Mouse (Mus musculus): ENCODE results near the gene Gga3. TPM values are rescaled to one million over a fixed set of nuclear protein-coding genes. Genes with fewer than 3 reads are reported as not detected.

Gga3 gene
- total RNA-seq, 2 experiments from 2014 or later = 17.0 to 27.9 TPM

DNA sequence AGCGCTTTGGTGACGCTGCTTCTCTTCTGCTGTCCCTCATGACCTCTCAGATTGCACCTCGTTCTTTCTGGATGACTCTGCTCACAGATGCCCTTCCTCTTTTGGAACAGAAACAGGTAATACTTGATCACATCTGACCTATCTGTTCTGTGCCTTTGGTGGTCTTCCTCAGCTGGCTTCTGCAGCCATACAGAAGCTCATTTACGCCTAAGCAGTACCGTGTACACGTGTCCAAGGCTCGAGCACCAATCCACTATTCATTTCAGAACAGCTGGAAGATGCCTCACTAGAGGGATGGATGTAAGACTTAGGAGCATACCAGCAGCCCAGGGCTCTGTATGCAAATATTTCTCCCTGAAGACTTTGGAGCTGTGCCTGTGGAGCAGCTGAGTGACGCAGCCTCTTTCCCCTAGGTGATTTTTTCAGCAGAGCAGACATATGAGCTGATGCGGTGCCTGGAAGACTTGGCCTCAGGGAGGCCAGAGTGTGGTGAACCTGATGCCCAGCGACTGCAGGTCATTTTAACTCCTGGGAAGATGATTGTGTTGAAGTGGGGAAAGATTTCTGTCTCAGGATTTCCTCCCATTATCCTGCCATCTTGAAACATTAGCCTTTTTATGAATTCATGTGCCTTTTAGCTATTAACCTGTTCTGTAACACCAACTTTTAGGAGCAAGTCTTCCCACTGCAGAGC lies 20.8 kb downstream of the Gga3 start:
- ATAC-seq (replicated peaks; ENCODE audit: poor library complexity) = no peak

DNA sequence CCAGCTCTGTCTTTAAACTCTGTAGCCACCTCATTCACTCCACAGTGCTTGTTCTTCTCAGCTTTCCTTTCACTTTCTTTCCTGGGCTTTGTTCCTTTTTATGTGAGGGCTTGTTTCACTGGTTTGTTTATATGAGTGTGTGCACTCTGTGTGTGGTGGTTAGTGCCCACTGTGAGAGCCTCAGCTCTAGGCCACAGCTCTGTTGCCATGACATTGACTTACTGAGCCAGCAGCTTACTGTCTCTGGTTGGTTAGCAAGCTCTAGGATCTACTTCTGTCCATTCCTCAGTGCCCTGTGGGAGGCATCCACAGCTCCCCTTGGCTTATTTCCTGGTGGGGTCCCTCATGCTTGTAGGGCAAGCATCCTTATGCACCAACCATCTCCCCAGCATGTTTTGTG lies 24.8 kb downstream of the Gga3 start:
- no peak for ATAC-seq (replicated peaks; ENCODE audit: poor library complexity)

DNA sequence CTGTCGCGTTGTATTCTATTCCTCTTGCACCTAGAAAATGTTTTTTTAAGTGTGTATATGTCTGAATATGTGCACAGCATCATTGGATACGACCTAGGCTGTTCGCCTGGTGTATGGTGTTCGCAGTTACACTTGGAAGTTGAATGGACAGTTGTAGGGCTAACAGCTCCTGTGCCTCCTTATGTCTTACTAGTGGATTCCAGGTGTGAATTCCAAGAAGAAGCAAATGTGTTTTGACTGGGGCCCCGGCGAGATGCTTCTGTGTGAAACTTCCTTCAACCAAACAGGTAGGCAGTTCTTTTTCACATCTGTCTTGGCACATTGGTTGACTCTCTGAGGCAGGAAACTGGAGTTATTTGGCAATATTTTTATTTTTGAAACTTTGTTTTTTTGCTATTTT lies 38.9 kb downstream of the Gga3 start:
- no peak for ATAC-seq (replicated peaks; ENCODE audit: poor library complexity)

DNA sequence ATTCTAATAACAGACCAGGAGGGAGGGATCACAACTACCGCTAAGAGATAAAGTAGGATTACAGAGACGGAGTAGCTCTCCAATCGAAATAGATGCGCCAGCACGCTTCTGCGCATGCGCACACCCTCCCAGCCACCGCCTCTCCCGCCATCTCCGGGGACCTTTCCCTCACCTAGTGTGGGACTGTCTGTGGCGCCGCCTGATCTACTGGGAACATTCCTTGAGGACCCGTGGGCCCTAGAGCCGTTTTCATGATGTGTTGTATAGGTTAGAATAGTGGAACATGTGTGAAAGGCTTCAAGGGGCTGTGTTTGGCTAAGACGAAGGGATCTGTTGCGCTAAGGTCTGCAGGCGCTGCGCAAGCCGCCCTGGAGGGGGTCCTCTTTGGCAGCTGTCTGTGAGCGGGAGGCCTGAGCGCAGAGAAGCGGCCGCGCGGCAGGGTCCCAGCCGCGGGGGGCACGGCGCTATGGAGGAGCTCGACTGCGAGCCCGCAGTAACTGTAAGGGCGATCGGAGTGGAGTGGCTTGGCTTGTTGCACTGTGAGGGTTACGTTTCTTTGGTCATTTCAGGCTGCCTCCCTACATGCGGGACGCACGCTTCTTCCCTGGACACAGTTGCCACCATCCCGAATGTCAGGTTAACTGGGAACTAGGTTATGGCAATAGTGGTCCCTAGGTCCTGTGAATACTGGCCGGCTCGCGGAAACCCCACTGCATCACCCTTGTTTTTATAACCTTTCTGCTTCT lies 39.6 kb downstream of the Gga3 start, which contains the start of gene Nup85:
Gene Nup85 (plus strand): TSS at position 371 of the 746 bp plus-strand sequence.
- peak; percentile 95 for ATAC-seq (replicated peaks; ENCODE audit: poor library complexity)

DNA sequence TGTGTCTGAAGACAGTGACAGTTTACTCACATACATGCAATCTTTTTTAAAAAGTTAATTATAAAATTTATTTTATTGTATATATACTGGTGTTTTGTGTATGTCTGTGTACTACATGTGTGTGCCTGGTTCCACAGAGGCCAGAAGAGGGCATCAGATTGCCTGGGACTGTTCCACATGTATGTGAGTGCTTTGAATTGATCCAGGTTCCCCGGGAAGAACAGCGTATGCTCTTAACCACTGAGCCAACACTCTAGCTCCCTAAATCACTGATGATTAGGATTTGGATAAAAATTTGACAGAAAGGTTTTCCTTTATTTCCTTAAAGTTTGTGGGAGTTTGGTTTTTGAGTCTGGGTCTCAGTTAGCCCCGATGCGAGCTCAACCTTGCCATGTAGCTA lies 40.4 kb downstream of the Gga3 start:
- peak; percentile 53 for ATAC-seq (replicated peaks; ENCODE audit: poor library complexity)

DNA sequence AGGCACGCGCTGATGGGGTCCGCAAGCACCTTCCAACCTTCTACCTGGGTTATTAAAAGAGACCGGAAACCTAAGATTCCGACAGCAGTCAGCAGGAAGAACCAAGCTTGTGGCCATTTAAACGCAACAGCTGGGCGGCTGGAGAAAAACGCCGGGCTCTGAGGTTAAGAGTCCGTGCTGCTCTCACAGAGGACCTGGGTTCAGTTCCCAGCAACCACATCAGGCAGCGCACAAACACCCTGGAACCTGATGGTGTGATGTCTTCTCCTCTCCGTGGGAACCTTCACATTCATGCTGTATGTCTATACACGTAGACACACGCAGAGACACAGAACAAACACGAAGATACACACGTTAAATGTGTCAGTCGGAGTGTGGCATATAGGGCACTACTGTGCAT lies 48.1 kb downstream of the Gga3 start:
- ATAC-seq (replicated peaks; ENCODE audit: poor library complexity) = no peak

DNA sequence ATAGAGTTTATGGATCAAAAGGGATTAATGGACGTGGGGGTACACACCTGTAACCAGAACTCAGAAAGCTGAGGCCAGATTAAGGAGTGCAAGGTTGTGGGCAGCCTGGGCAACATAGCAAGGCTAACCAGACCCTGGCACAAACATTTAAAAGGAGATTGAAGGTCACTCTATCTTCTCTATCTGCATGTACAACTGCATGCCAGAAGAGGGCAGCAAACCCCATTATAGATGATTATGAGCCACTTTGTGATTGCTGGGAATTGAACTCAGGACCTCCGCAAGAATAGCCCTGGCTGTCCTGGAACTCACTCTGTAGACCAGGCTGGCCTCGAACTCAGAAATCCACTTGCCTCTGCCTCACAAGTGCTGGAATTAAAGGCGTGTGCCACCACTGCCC lies 51.1 kb downstream of the Gga3 start:
- ATAC-seq (replicated peaks; ENCODE audit: poor library complexity) = peak; percentile 54; the same call in 1 of the 2 replicates

DNA sequence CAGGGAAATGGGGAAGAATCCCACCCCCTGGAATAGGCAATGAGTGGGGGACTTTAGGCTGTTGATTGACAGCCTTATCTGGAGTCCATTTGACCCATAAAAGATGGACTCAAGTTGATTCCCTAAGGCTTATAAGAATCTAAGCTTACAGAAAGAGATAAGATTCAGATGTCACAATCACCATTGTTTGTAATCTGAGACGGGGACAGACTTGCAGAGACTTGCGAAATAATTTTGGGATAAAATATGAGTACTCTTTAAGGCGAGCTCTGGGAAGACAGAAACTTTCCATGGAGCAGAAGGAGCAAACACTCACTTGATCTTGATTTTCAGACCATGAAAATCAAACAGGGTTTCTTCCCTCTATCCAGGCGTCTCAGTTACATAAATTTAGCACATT lies 60.3 kb downstream of the Gga3 start:
- ATAC-seq (replicated peaks; ENCODE audit: poor library complexity) = no peak

DNA sequence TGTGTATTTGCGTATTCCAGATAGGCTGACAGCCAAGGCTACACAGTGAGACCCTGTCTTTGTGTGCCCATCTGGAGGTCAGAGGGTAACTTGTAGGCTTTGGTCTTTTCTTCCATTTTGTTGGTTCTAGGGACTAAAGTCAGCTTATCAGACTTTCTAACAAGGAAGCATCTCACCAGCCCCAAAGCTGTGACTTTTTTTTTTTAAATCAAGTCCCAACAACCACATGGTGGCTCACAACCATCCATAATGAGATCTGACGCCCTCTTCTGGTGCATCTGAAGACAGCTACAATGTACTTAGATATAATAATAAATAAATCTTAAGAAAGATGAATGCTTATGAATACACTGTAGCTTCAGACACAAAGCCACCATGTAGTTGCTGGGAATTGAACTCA lies 65.8 kb downstream of the Gga3 start:
- peak; percentile 15; the same call in 1 of the 2 replicates for ATAC-seq (replicated peaks; ENCODE audit: poor library complexity)

DNA sequence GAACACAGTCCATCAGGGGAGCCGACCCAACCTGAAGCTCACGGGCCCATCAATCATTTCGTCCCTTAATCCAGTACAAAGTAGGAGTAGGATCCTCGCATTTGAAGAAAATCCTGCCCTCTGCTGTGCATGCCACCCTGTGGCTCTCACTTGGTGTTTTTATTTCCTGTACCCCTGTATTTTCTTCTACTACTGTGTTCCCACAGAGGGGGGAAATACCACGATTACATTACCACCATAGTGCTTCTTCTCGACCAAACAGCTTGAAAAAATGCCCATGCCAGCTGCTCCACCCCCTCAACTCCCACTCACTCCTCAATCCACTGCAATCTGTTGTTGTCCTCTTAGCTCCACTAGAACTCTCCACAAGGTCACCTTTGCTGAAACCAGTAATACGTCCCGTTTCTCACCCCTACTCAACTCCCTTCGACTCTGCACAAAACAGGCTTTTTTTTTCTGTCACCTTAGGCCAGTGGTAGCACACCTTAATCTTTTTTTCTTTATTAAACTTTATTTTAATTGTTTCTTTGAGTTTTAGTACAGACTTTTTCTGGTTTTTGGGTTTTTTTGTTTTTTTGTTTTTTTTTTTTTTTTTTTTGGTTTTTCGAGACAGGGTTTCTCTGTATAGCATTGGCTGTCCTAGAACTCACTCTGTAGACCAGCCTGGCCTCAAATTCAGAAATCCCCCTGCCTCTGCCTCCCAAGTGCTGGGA lies 66.8 kb downstream of the Gga3 start:
- no peak for ATAC-seq (replicated peaks; ENCODE audit: poor library complexity)

DNA sequence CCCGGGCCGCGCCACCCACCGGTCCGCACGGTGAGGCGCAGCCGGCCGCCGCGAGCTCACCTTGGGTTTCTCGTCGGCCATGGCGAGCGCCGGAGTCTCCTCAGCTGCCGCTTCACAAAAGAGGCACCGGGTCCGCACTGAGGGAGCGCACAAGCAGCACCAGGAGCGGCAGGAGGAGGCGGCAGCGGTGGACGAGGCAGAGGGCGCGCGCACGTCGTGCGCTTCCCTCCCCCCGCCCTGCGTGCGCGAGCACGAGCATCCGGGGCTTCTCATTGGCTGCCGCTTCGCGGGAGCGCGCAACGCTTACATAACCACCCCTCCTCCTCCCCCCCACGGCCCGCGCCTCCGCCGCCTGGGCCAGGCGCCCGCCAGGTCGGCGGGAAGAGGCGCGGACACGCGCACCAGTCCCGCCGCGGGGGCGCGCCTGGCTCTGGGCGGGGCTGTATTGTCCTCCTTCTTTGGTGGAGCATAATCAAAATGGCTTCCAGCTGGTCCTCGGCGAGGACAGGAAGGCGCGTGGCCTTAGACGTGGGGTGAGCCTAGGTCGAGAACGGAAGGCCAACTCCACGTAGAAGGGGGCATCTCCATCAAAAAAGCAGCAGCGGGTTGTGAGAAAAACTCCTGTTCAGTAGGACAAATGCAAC lies 67.7 kb downstream of the Gga3 start, which contains the start of gene Sumo2:
Gene Sumo2 (minus strand): TSS at position 239 of the 644 bp plus-strand sequence.
- peak; percentile 96 for ATAC-seq (replicated peaks; ENCODE audit: poor library complexity)

DNA sequence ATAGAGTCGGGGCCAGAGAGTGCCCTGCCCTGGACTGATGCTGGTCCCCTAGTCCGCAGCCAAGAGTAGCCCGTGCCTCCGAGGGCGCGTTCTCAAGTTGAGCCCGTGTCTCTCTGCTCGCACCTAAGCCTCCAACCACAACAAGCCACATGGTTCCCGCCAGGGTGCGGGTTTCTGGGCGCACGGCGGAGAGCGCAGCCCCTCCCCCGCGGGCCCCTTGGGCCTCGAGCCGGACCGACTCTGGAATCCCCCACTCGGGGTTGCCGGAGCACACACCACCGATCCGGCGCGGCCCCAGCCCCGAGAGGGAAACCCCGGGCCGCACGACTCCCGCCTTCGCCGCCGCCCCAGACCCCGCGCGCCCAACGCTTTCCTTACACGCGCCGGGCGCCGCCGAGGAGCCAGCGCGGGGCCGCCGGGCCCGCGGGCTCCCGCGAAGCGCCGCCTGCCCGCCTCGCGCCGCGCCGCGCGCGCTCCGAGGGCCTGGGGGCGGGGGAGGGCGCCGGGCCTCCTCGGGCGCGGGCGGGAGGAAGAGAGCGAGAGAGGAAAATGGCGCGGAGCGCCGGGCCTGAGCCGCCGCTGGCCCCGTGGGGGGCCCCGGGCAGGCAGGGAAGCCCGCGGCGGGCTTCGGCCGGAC lies 68.3 kb downstream of the Gga3 start:
- ATAC-seq (replicated peaks; ENCODE audit: poor library complexity) = peak; percentile 25

DNA sequence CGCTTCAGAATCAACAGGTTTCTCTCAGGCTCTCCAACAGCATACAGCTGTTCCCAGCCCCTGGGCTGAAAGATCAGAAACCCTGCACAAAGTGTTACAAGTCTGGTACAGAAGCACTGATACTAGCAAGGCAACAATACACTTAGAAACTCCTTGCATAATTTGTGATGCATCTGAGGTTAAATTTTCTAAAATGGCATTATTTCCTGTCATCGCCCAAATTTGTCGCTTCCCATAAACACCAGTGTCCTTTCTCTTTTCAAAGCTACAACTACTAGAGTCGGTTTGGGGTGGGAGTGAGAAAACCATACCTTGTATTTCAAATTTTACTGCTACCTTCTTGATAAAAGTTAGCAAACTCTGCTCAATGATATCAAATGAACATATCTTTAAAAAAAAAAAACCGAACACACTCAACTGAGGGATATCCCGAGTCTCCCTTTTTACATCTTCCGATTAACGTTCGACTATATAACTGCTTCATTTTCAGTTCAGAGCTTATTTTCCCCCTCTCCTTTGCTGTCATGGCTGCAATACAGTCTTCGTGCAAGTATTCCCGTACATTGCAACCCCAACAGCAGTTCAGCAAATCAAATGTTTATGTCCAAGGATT lies 69.0 kb downstream of the Gga3 start:
- no peak for ATAC-seq (replicated peaks; ENCODE audit: poor library complexity)

Other genes with a start within 250 kb of the Gga3 start
- 0.52 and 0.81 TPM in 2 replicates for gene Hid1, start 236.3 kb downstream of the Gga3 start, total RNA-seq (2015)
- gene Hid1, start 236.3 kb downstream of the Gga3 start, total RNA-seq (2017) = 0.10 TPM in 1 of 2 replicates, not detected in the other
- gene Cdr2l, start 222.1 kb downstream of the Gga3 start, total RNA-seq (2015) = 0.20 and 0.42 TPM in 2 replicates
- 0.08 and 0.34 TPM in 2 replicates for gene Cdr2l, start 222.1 kb downstream of the Gga3 start, total RNA-seq (2017)
- 83.4 and 98.3 TPM in 2 replicates for gene Mrpl58, start 200.3 kb downstream of the Gga3 start, total RNA-seq (2015)
- gene Mrpl58, start 200.3 kb downstream of the Gga3 start, total RNA-seq (2017) = 81.1 and 96.4 TPM in 2 replicates
- 703 and 731 TPM in 2 replicates for gene Atp5h, start 184.1 kb downstream of the Gga3 start, total RNA-seq (2015)
- 770 and 871 TPM in 2 replicates for gene Atp5h, start 184.1 kb downstream of the Gga3 start, total RNA-seq (2017)
- gene Kctd2, start 183.9 kb downstream of the Gga3 start, total RNA-seq (2015) = 13.0 and 15.0 TPM in 2 replicates
- 9.0 and 17.0 TPM in 2 replicates for gene Kctd2, start 183.9 kb downstream of the Gga3 start, total RNA-seq (2017)
- gene Trim80, start 163.5 kb downstream of the Gga3 start, total RNA-seq (2015) = not detected in 2 replicates
- gene Trim80, start 163.5 kb downstream of the Gga3 start, total RNA-seq (2017) = not detected in 2 replicates
- not detected in 2 replicates for gene Slc16a5, start 141.6 kb downstream of the Gga3 start, total RNA-seq (2015)
- gene Slc16a5, start 141.6 kb downstream of the Gga3 start, total RNA-seq (2017) = not detected in 2 replicates
- gene Armc7, start 128.4 kb downstream of the Gga3 start, total RNA-seq (2015) = 4.6 and 5.5 TPM in 2 replicates
- gene Armc7, start 128.4 kb downstream of the Gga3 start, total RNA-seq (2017) = 5.1 and 9.0 TPM in 2 replicates
- 64.1 and 65.0 TPM in 2 replicates for gene Nt5c, start 112.2 kb downstream of the Gga3 start, total RNA-seq (2015)
- 105 and 112 TPM in 2 replicates for gene Nt5c, start 112.2 kb downstream of the Gga3 start, total RNA-seq (2017)
- gene Jpt1, start 89.7 kb downstream of the Gga3 start, total RNA-seq (2015) = 179 TPM in 2 replicates
- 143 and 157 TPM in 2 replicates for gene Jpt1, start 89.7 kb downstream of the Gga3 start, total RNA-seq (2017)
- 682 and 726 TPM in 2 replicates for gene Sumo2, start 67.8 kb downstream of the Gga3 start, total RNA-seq (2015)
- 483 and 527 TPM in 2 replicates for gene Sumo2, start 67.8 kb downstream of the Gga3 start, total RNA-seq (2017)
- gene Nup85, start 39.6 kb downstream of the Gga3 start, total RNA-seq (2015) = 131 and 149 TPM in 2 replicates
- 131 and 147 TPM in 2 replicates for gene Nup85, start 39.6 kb downstream of the Gga3 start, total RNA-seq (2017)
- gene Mrps7, start 126 bp downstream of the Gga3 start, total RNA-seq (2015) = 56.9 and 63.7 TPM in 2 replicates
- 43.2 and 50.3 TPM in 2 replicates for gene Mrps7, start 126 bp downstream of the Gga3 start, total RNA-seq (2017)
- 20.4 and 27.4 TPM in 2 replicates for gene Mif4gd, start 8.9 kb upstream of the Gga3 start, total RNA-seq (2015)
- 17.7 and 23.0 TPM in 2 replicates for gene Mif4gd, start 8.9 kb upstream of the Gga3 start, total RNA-seq (2017)
- gene Slc25a19, start 24.2 kb upstream of the Gga3 start, total RNA-seq (2015) = 8.7 and 10.2 TPM in 2 replicates
- 15.2 and 18.2 TPM in 2 replicates for gene Slc25a19, start 24.2 kb upstream of the Gga3 start, total RNA-seq (2017)
- gene Grb2, start 104.5 kb upstream of the Gga3 start, total RNA-seq (2015) = 78.1 and 85.5 TPM in 2 replicates
- 48.5 and 51.7 TPM in 2 replicates for gene Grb2, start 104.5 kb upstream of the Gga3 start, total RNA-seq (2017)
- 18.3 and 19.0 TPM in 2 replicates for gene Tmem94, start 161.4 kb upstream of the Gga3 start, total RNA-seq (2015)
- 22.9 and 24.9 TPM in 2 replicates for gene Tmem94, start 161.4 kb upstream of the Gga3 start, total RNA-seq (2017)
- gene Caskin2, start 209.6 kb upstream of the Gga3 start, total RNA-seq (2015) = 2.7 and 4.3 TPM in 2 replicates
- 1.5 and 3.5 TPM in 2 replicates for gene Caskin2, start 209.6 kb upstream of the Gga3 start, total RNA-seq (2017)
- gene Tsen54, start 210.7 kb upstream of the Gga3 start, total RNA-seq (2015) = 4.0 and 9.0 TPM in 2 replicates
- gene Tsen54, start 210.7 kb upstream of the Gga3 start, total RNA-seq (2017) = 10.9 and 15.0 TPM in 2 replicates
- gene Llgl2, start 220.0 kb upstream of the Gga3 start, total RNA-seq (2015) = 3.3 and 4.1 TPM in 2 replicates
- gene Llgl2, start 220.0 kb upstream of the Gga3 start, total RNA-seq (2017) = 3.0 and 4.8 TPM in 2 replicates